Mouse (Mus musculus) G1E (cell line): ENCODE measurements around the gene Tmem208. TPM values are rescaled to one million over a fixed set of nuclear protein-coding genes. Genes with fewer than 3 reads are reported as not detected.
A peak's percentile ranks its signal among the peaks of the same experiment; 100 is the strongest.

Source experiments
- ATAC-seq: 2 replicates; pipeline ENCODE4 v1.8.0; 2016; ENCODE audit warnings: mild to moderate bottlenecking; ENCODE audit not compliant: insufficient number of reproducible peaks, poor library complexity, low FRiP score, severe bottlenecking; ENCODE audit errors: extremely low read depth
- DNase-seq: peaks from one replicate; pipeline ENCODE4 v3.0.0; 2012; ENCODE audit warnings: low spot score
- H3K27me3 ChIP-seq: 2 replicates; pipeline ENCODE4 v1.6.1; 2012; ENCODE audit warnings: mild to moderate bottlenecking, low read length, inconsistent platforms; ENCODE audit not compliant: insufficient read depth
- H3K36me3 ChIP-seq: replicated peaks from 2 replicates; pipeline ENCODE3; 2012; ENCODE audit warnings: mild to moderate bottlenecking, inconsistent platforms
- H3K4me1 ChIP-seq: 2 replicates; pipeline ENCODE4 v1.6.1; 2012; ENCODE audit warnings: low read depth, low read length, inconsistent platforms, mixed read lengths; ENCODE audit not compliant: insufficient read depth
- H3K4me3 ChIP-seq: 2 replicates; pipeline ENCODE4 v1.5.1; 2012; ENCODE audit warnings: low read depth, mild to moderate bottlenecking, inconsistent platforms, low read length, moderate library complexity, mixed read lengths
- H3K9me3 ChIP-seq: replicated peaks from 2 replicates; pipeline ENCODE4 v1.6.1; 2012; ENCODE audit warnings: inconsistent platforms
- CTCF ChIP-seq: IDR thresholded peaks from 2 replicates; pipeline ENCODE4 v1.5.1; 2012; ENCODE audit warnings: low read depth, low read length, inconsistent platforms, mixed read lengths
- GATA1 ChIP-seq: IDR thresholded peaks from 2 replicates; pipeline ENCODE4 v1.6.1; 2012; ENCODE audit warnings: borderline replicate concordance, low read length, inconsistent platforms, mixed read lengths
- GATA2 ChIP-seq: IDR thresholded peaks from 2 replicates; pipeline ENCODE4 v1.6.1; 2012; ENCODE audit warnings: low read depth, low read length, inconsistent platforms, borderline replicate concordance
- POLR2AphosphoS5 ChIP-seq: IDR thresholded peaks from 2 replicates; pipeline ENCODE4 v1.6.1; 2012; ENCODE audit warnings: low read depth, low read length, inconsistent platforms; ENCODE audit not compliant: insufficient replicate concordance
- TAL1 ChIP-seq: conservative IDR thresholded peaks from 2 replicates; pipeline ENCODE4 v1.6.1; 2012; ENCODE audit warnings: low read depth, low read length, inconsistent platforms, mixed read lengths
- polyA plus RNA-seq: library from polyadenylated mRNA; stranded (reverse); fragments of >175 nt; gene quantifications from 2 replicates; pipeline ENCODE4 v1.2.3, GENCODE M21; 2012
- total RNA-seq, 2 experiments: library from RNA; stranded (forward) in 1 of 2; stranded (reverse) in 1 of 2; fragments of 200-1000 nt in 1 of 2; fragments of >200 nt in 1 of 2; fragmentation: Nextera tagmentation in 1 of 2; gene quantifications; 2 replicates each; pipeline ENCODE4 v1.2.3; 2014 to 2017

Gene Tmem208
- total and polyA plus RNA-seq, 3 experiments = 25.2 to 37.8 (median 35.5) TPM

- H3K36me3 ChIP-seq = peaks cover 58% of the 10 kb centered on the region
- H3K27me3 ChIP-seq = no peaks in the 10 kb centered on the region
- no peak for DNase-seq
- 0 out of 2 replicates have a peak, but pooled peaks have one; percentile 11 for ATAC-seq
- no peak for TF ChIP-seq CTCF
- TF ChIP-seq POLR2AphosphoS5 = no peak
- no peak for TF ChIP-seq TAL1
- no peak for TF ChIP-seq GATA2
- TF ChIP-seq GATA1 = no peak
- peaks cover 73% of the 10 kb centered on the region for H3K4me1 ChIP-seq
- H3K9me3 ChIP-seq = no peaks in the 10 kb centered on the region; the same call in 1 of the 2 replicates
- H3K4me3 ChIP-seq = peak overlapping the region; percentile 98
These were observed 27.6 kb upstream of the Tmem208 start for GRCm38 (mm10) chr8:105298351-105299252.

GRCm38 (mm10) chr8:105299962-105300361, 26.2 kb upstream of the Tmem208 start:
- no peak for ATAC-seq
- peaks cover 70% of the 10 kb centered on the region for H3K36me3 ChIP-seq
- peak overlapping the region; percentile 45; the same call in 1 of the 2 replicates for H3K4me3 ChIP-seq
- peaks cover 87% of the 10 kb centered on the region for H3K4me1 ChIP-seq
- TF ChIP-seq CTCF (no peak), GATA2 (no peak), POLR2AphosphoS5 (no peak), GATA1 (no peak), TAL1 (no peak)
- H3K27me3 ChIP-seq = no peaks in the 10 kb centered on the region
- H3K9me3 ChIP-seq = no peaks in the 10 kb centered on the region; the same call in 1 of the 2 replicates
- no peak for DNase-seq

GRCm38 (mm10) chr8:105303396-105303795, 22.8 kb upstream of the Tmem208 start:
- H3K4me1 ChIP-seq = peaks cover 75% of the 10 kb centered on the region
- H3K27me3 ChIP-seq = no peaks in the 10 kb centered on the region
- ATAC-seq = no peak
- no peaks in the 10 kb centered on the region; the same call in 1 of the 2 replicates for H3K9me3 ChIP-seq
- TF ChIP-seq TAL1 (no peak), GATA1 (no peak), GATA2 (no peak), POLR2AphosphoS5 (no peak), CTCF (no peak)
- peaks cover 98% of the 10 kb centered on the region for H3K36me3 ChIP-seq
- H3K4me3 ChIP-seq = no peak overlapping the region
- DNase-seq = no peak

DNA sequence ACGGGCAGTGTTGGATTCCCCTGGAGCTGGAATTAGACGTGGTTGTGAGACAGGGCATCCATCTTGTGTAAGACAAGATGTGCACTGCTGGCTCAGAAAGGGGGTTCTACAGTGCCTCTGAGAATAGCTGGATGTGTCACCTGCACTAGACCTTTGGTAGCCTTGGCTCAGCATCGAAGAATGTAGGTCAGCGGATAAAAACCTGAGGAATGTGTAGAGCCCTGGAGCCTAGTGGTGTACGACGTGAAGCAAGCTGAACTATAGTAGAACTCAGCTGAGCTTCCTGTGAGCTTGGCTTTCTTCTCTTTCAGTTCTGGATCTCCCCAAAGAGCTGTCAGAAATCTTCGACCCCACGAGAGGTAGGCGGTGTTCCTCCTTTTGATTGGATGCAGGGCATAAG, 22.3 kb upstream of the Tmem208 start:
- no peaks in the 10 kb centered on the region for H3K27me3 ChIP-seq
- TF ChIP-seq CTCF (no peak), GATA2 (no peak), TAL1 (no peak), GATA1 (no peak), POLR2AphosphoS5 (no peak)
- H3K9me3 ChIP-seq = no peaks in the 10 kb centered on the region; the same call in 1 of the 2 replicates
- peaks cover 98% of the 10 kb centered on the region for H3K36me3 ChIP-seq
- no peak overlapping the region for H3K4me3 ChIP-seq
- DNase-seq (no peak), ATAC-seq (no peak)
- peaks cover 70% of the 10 kb centered on the region for H3K4me1 ChIP-seq

DNA sequence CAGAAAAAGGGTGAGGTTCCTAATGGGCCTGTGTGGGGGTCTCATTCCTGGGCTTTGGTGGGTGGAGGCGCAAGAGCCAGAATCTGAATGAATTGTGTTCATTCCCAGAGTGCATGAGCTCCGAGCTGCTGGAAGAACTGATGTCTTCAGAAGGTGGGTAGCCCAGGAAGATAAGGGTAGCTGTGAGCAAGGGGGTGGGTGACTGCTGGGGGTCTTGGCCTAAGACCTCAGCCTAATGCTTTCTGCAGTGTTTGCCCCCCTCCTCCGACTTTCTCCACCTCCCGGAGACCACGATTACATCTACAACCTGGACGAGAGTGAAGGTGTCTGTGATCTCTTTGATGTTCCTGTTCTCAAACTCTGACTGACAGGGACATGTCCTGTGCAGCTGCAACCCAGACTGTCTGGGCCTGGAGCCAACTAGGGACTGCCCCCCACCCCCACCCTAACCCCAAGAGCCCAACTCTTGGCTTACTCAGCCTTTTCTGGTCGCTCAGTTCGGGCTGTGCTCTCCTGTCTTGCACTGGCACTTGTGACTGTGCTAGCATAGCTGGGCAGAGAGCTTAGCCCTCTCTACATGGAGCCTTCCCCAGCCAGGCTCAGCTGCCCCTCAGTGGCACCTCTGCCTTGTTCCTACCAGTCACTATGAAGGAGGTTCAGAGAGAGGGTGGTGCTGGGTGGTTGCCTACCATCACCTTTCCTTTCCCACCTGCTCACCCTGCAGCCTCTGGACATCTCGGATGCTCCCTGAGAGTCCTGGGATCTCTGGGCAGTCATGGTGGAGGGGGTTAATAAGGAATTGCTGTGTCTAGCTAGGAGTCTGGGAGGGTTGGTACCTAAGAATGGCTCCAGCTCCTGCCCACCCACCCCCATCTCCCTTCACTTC, 21.6 kb upstream of the Tmem208 start:
- H3K4me1 ChIP-seq = peaks cover 64% of the 10 kb centered on the region
- H3K27me3 ChIP-seq = no peaks in the 10 kb centered on the region
- DNase-seq = no peak
- no peak for ATAC-seq
- H3K4me3 ChIP-seq = peak overlapping the region; percentile 30; the same call in 1 of the 2 replicates
- H3K36me3 ChIP-seq = peaks cover 99% of the 10 kb centered on the region
- no peaks in the 10 kb centered on the region; the same call in 1 of the 2 replicates for H3K9me3 ChIP-seq
- no peak for TF ChIP-seq POLR2AphosphoS5
- TF ChIP-seq CTCF = no peak

- Histone ChIP-seq H3K36me3 (peaks cover 99% of the 10 kb centered on the region), H3K27me3 (no peaks in the 10 kb centered on the region), H3K4me1 (peaks cover 55% of the 10 kb centered on the region), H3K9me3 (no peaks in the 10 kb centered on the region; the same call in 1 of the 2 replicates), H3K4me3 (peak within 1 kb of the TSS; percentile 63; the same call in 1 of the 2 replicates)
- TF ChIP-seq GATA1 (no peak), POLR2AphosphoS5 (peak; percentile 89; the same call in 1 of the 2 replicates)
- ATAC-seq = no peak; the same call in 1 of the 2 replicates
- DNase-seq = no peak
These were observed 20.7 kb upstream of the Tmem208 start, which contains the start of gene Elmo3 for GRCm38 (mm10) chr8:105305211-105306145. TSS of gene Elmo3 (plus strand) at chr8:105305601.
